Mouse (Mus musculus) liver, embryonic 14.5 days (tissue): ENCODE measurements around the gene Gm10073.

Experiments
- CTCF ChIP-seq: IDR thresholded peaks from 2 replicates; pipeline ENCODE4 v1.5.1; 2016; ENCODE audit warnings: antibody characterized with exemption, low read depth, control low read depth
- EP300 ChIP-seq: IDR thresholded peaks from 2 replicates; pipeline ENCODE4 v1.6.1; 2016; ENCODE audit warnings: antibody characterized with exemption, low read depth

GRCm38 (mm10) chr8:106574283-106574682 lies 1.0 kb upstream of the Gm10073 start:
- TF ChIP-seq CTCF (no peak), EP300 (no peak)
